Mouse (Mus musculus): ENCODE results near the gene Nipal3. TPM values are rescaled to one million over a fixed set of nuclear protein-coding genes. Genes with fewer than 3 reads are reported as not detected.

The Nipal3 gene
- total and polyA plus RNA-seq, 3 experiments: 27.0 to 41.5 (median 35.0) TPM

- Histone ChIP-seq H3K79me2 (replicated peaks; ENCODE audit: control insufficient read depth, insufficient read depth, low read length) (no peaks in the 10 kb centered on the region), H3K27me3 (ENCODE audit: control insufficient read depth, insufficient read depth, low read length) (no peaks in the 10 kb centered on the region; the same call in 1 of the 2 replicates), H3K27ac (no peak overlapping the region), H3K36me3 (ENCODE audit: control insufficient read depth, insufficient read depth, low read length) (no peaks in the 10 kb centered on the region), H3K4me1 (ENCODE audit: control insufficient read depth, insufficient read depth, low read length) (no peaks in the 10 kb centered on the region), H3K9ac (ENCODE audit: low read depth, low read length) (no peak overlapping the region), H3K4me3 (no peak overlapping the region)
- intact Hi-C loops (cut with DNase I): no loop called here
- TF ChIP-seq EP300 (IDR thresholded peaks at IDR 0.05; ENCODE audit: insufficient read depth, low read depth, low read length) (no peak), POLR2A (IDR thresholded peaks at IDR 0.05; ENCODE audit: insufficient read depth, low read depth, low read length) (no peak), CTCF (IDR thresholded peaks at IDR 0.05) (no peak)
- no peak for DNase-seq
- 77% methylated on average over 7 of the region's 7 CpGs for WGBS
Measured at GRCm38 (mm10) chr4:135513865-135514264, 19.0 kb upstream of the Nipal3 start.

DNA sequence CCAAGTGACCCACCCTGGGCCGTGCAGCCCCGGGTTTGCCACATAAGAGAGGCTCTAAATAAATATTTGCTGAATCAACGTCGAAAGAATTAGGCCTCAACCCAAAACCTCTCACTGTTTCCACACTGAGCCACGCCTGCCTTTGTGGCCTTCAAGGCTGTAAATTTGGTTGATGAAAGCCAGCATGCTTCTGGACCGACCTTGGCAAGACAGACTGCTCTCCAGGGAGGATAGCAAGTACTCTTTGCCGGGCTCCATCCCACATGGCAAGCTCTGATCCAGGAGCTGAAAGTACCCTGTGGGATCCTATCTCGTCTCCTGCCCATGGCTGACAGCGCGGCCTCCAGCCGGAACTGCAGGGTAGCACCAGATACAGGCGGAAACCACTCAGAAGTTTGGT, 14.7 kb upstream of the Nipal3 start:
- 69% methylated on average over 12 of the region's 12 CpGs for WGBS
- DNase-seq: no peak
- H3K79me2 ChIP-seq (replicated peaks; ENCODE audit: control insufficient read depth, insufficient read depth, low read length): no peaks in the 10 kb centered on the region
- H3K27me3 ChIP-seq (ENCODE audit: control insufficient read depth, insufficient read depth, low read length): no peaks in the 10 kb centered on the region
- no peaks in the 10 kb centered on the region for H3K4me1 ChIP-seq (ENCODE audit: control insufficient read depth, insufficient read depth, low read length)
- no peak overlapping the region for H3K9ac ChIP-seq (ENCODE audit: low read depth, low read length)
- H3K4me3 ChIP-seq: no peak overlapping the region
- no peaks in the 10 kb centered on the region for H3K36me3 ChIP-seq (ENCODE audit: control insufficient read depth, insufficient read depth, low read length)
- TF ChIP-seq POLR2A (IDR thresholded peaks at IDR 0.05; ENCODE audit: insufficient read depth, low read depth, low read length) (no peak), EP300 (IDR thresholded peaks at IDR 0.05; ENCODE audit: insufficient read depth, low read depth, low read length) (no peak), CTCF (IDR thresholded peaks at IDR 0.05) (no peak)
- H3K27ac ChIP-seq: no peak overlapping the region
- intact Hi-C loops (cut with DNase I): loop anchor here (2.0 kb wide), 1 partner anchor 157 kb away; no protein-coding TSS in a partner anchor

DNA sequence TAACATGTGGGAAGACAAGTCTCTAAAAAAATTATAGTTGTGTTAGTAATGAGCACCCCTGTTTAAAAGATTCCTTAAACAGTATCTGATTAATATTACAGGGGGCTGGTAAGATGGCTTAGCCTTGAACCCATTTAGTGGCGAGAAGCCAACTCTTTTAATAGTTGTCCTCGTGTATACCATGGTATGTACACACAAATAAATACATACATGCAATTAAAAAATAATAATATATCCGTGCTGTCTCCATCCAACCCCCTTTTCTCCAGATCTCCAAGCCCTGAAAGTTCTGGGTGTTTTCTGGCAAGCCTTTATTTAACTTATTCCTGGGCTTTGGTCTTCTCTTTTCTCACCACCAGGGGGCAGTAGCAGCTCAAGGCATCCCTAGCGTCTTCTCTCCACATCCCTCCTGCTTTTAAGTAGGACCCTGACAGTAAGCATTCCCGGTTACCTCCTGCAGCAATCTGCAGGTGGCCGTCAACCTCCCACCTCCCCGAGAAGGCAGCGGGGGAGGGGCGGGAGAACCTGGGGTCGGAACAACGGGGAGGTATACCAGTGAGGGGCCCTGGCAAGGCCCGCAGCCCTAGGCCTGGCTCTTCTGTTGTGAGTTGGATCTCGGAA, 13.7 kb upstream of the Nipal3 start:
- 21% methylated on average over 13 of the region's 13 CpGs for WGBS
- DNase-seq: peak; percentile 44 to 45
- H3K36me3 ChIP-seq (ENCODE audit: control insufficient read depth, insufficient read depth, low read length): no peaks in the 10 kb centered on the region
- H3K27ac ChIP-seq: no peak overlapping the region
- H3K27me3 ChIP-seq (ENCODE audit: control insufficient read depth, insufficient read depth, low read length): no peaks in the 10 kb centered on the region
- no peaks in the 10 kb centered on the region for H3K79me2 ChIP-seq (replicated peaks; ENCODE audit: control insufficient read depth, insufficient read depth, low read length)
- H3K4me1 ChIP-seq (ENCODE audit: control insufficient read depth, insufficient read depth, low read length): no peaks in the 10 kb centered on the region
- peak; percentile 87 for TF ChIP-seq CTCF (IDR thresholded peaks at IDR 0.05)
- 0 out of 2 replicates have a peak, but pooled peaks have one; percentile 14 for TF ChIP-seq EP300 (IDR thresholded peaks at IDR 0.05; ENCODE audit: insufficient read depth, low read depth, low read length)
- TF ChIP-seq POLR2A (IDR thresholded peaks at IDR 0.05; ENCODE audit: insufficient read depth, low read depth, low read length): no peak
- intact Hi-C loops (cut with DNase I): loop anchor here (2.0 kb wide), 1 partner anchor 158 kb away; no protein-coding TSS in a partner anchor
- H3K9ac ChIP-seq (ENCODE audit: low read depth, low read length): no peak overlapping the region
- no peak overlapping the region for H3K4me3 ChIP-seq

DNA sequence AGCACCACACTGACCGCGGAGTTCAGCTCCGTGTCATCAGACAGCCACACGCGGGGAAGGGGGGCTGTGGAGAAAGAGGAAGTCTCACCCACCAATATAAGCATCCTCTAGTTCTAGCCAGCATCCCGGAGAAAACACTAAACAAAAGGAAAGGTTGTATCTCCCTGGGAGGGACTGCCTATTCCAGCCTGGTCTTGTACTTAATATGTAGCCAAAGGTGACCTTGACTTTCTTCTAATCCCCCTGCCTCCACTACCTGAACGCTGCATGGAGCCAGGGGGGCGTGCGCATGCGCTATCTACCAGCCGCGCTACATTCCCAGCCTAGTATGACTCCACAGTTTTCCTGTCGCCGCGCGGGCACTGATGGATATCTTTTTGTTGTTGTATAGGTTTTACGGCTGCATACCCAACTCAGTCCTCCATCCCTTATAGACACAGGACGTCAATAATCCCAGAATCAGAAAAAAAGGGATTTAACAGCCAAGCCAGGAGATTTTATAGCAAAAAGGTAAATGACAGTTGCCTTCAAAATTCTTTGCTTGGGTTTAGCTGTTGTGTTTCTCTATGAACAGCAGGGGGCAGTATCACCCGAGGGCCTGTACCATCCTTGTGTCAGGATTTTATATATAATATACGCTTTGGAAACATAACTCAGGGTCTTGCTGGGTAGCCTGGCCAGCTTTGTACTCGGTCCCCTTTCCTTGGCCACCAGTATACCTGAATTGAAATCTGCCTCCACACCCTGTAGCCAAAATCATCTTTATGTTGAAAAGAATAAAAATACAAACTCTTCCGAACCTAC, 12.9 kb upstream of the Nipal3 start:
- TF ChIP-seq EP300 (IDR thresholded peaks at IDR 0.05; ENCODE audit: insufficient read depth, low read depth, low read length): no peak
- no peak for TF ChIP-seq POLR2A (IDR thresholded peaks at IDR 0.05; ENCODE audit: insufficient read depth, low read depth, low read length)
- TF ChIP-seq CTCF (IDR thresholded peaks at IDR 0.05): peak; percentile 77
- 12% methylated on average over 22 of the region's 22 CpGs for WGBS
- Histone ChIP-seq H3K27ac (no peak overlapping the region), H3K79me2 (replicated peaks; ENCODE audit: control insufficient read depth, insufficient read depth, low read length) (no peaks in the 10 kb centered on the region), H3K27me3 (ENCODE audit: control insufficient read depth, insufficient read depth, low read length) (no peaks in the 10 kb centered on the region), H3K4me1 (ENCODE audit: control insufficient read depth, insufficient read depth, low read length) (no peaks in the 10 kb centered on the region), H3K9ac (ENCODE audit: low read depth, low read length) (no peak overlapping the region), H3K36me3 (ENCODE audit: control insufficient read depth, insufficient read depth, low read length) (no peaks in the 10 kb centered on the region), H3K4me3 (peak overlapping the region; percentile 36)
- no peak for DNase-seq
- intact Hi-C loops (cut with DNase I): loop anchor here (2.0 kb wide), 1 partner anchor 159 kb away; no protein-coding TSS in a partner anchor

DNA sequence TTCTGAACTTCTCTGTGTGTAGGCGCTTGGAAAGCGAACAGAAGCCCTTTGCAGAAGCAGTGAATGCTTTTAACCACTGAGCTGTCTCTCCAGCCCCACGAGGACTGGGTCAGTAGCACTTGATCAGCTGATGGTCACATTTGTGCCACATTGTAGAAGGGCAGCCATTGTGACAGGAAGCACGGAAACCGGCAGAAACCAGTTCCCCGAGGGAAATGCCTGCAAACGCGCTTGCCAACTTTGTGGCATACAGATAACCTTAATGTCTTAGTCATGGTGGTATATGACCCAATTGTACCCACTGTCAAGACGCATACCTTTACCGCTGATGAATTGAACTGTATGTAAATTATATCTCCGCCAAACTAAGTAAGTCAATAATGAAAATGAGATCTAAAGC, 11.0 kb upstream of the Nipal3 start:
- Histone ChIP-seq H3K4me3 (no peak overlapping the region), H3K9ac (ENCODE audit: low read depth, low read length) (no peak overlapping the region), H3K27me3 (ENCODE audit: control insufficient read depth, insufficient read depth, low read length) (no peaks in the 10 kb centered on the region), H3K79me2 (replicated peaks; ENCODE audit: control insufficient read depth, insufficient read depth, low read length) (no peaks in the 10 kb centered on the region), H3K4me1 (ENCODE audit: control insufficient read depth, insufficient read depth, low read length) (no peaks in the 10 kb centered on the region), H3K27ac (no peak overlapping the region), H3K36me3 (ENCODE audit: control insufficient read depth, insufficient read depth, low read length) (no peaks in the 10 kb centered on the region)
- no peak for TF ChIP-seq POLR2A (IDR thresholded peaks at IDR 0.05; ENCODE audit: insufficient read depth, low read depth, low read length)
- no peak for TF ChIP-seq CTCF (IDR thresholded peaks at IDR 0.05)
- TF ChIP-seq EP300 (IDR thresholded peaks at IDR 0.05; ENCODE audit: insufficient read depth, low read depth, low read length): no peak
- 59% methylated on average over 11 of the region's 11 CpGs for WGBS
- no peak for DNase-seq
- intact Hi-C loops (cut with DNase I): no loop called here

DNA sequence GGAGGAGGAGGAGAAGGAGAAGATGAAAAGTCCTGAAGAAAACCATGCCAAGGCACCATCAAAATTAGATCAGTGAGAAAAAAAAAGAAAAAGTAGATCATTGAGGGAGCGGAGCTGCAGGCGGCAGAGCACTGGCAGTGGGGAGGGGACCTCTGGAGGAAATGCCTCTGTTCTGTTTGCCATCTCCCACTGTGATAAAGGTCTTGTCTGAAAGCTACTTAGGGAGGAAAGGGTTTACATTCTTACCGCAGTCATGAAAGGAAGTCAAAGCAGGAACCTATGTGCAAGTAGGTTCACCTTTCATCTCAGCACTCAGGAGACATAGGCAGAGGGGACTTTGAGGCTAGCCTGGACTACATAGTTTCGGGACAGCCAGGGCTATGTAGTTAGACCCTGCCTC, 6.7 kb upstream of the Nipal3 start:
- no peaks in the 10 kb centered on the region for H3K79me2 ChIP-seq (replicated peaks; ENCODE audit: control insufficient read depth, insufficient read depth, low read length)
- H3K36me3 ChIP-seq (ENCODE audit: control insufficient read depth, insufficient read depth, low read length): no peaks in the 10 kb centered on the region
- DNase-seq: no peak
- WGBS: 46% methylated on average over 4 of the region's 4 CpGs
- TF ChIP-seq POLR2A (IDR thresholded peaks at IDR 0.05; ENCODE audit: insufficient read depth, low read depth, low read length) (no peak), CTCF (IDR thresholded peaks at IDR 0.05) (no peak), EP300 (IDR thresholded peaks at IDR 0.05; ENCODE audit: insufficient read depth, low read depth, low read length) (no peak)
- H3K9ac ChIP-seq (ENCODE audit: low read depth, low read length): no peak overlapping the region
- H3K27me3 ChIP-seq (ENCODE audit: control insufficient read depth, insufficient read depth, low read length): no peaks in the 10 kb centered on the region
- H3K27ac ChIP-seq: no peak overlapping the region
- H3K4me1 ChIP-seq (ENCODE audit: control insufficient read depth, insufficient read depth, low read length): peaks cover 2% of the 10 kb centered on the region; the same call in 1 of the 2 replicates
- no peak overlapping the region for H3K4me3 ChIP-seq
- intact Hi-C loops (cut with DNase I): no loop called here

Measured in heart, adult 2 months (tissue).